Mouse (Mus musculus): ENCODE measurements around the gene Stra6l. TPM values are rescaled to one million over a fixed set of nuclear protein-coding genes. Genes with fewer than 3 reads are reported as not detected.

Stra6l gene
- polyA plus RNA-seq, 1 experiment from 2014 or later, result 1.2 TPM

Other genes with a start within 250 kb of the Stra6l start
- 9.7 and 11.3 TPM in 2 replicates for gene Aldh1b1, start 49.6 kb upstream of the Stra6l start, polyA plus RNA-seq (2016; fragmentation: Nextera tagmentation; extraction: Ambion mirVana)
- gene Igfbpl1, start 21.7 kb upstream of the Stra6l start, polyA plus RNA-seq (2016; fragmentation: Nextera tagmentation; extraction: Ambion mirVana), result 55.9 and 74.5 TPM in 2 replicates
- 0.11 and 0.17 TPM in 2 replicates for gene Ccdc180, start 41.6 kb downstream of the Stra6l start, polyA plus RNA-seq (2016; fragmentation: Nextera tagmentation; extraction: Ambion mirVana)
- gene Tdrd7, start 116.7 kb downstream of the Stra6l start, polyA plus RNA-seq (2016; fragmentation: Nextera tagmentation; extraction: Ambion mirVana), result 12.2 and 14.3 TPM in 2 replicates
- gene Tmod1, start 190.3 kb downstream of the Stra6l start, polyA plus RNA-seq (2016; fragmentation: Nextera tagmentation; extraction: Ambion mirVana), result 0.67 and 1.1 TPM in 2 replicates

Measured in forebrain, embryonic 12.5 days (tissue).